Mouse (Mus musculus) hematopoietic multipotent progenitor cell, adult 10-12 weeks (in vitro differentiated cells): ENCODE data around the gene Gm47841. TPM values are rescaled to one million over a fixed set of nuclear protein-coding genes. Genes with fewer than 3 reads are reported as not detected.

Experiments used
- polyA plus RNA-seq: library from polyadenylated mRNA; stranded (reverse); fragments of >175 nt; gene quantifications from 2 replicates; pipeline ENCODE4 v1.2.3, GENCODE M21; 2012; ENCODE audit warnings: low replicate concordance

The Gm47841 gene
- polyA plus RNA-seq: not detected in 2 replicates

GRCm38 (mm10) chr15:101047194-101047555 is at the start of gene Gm47841:
TSS of gene Gm47841 (minus strand) at chr15:101047397.

GRCm38 (mm10) chr15:101077813-101078730 is 30.9 kb upstream of the Gm47841 start, which contains the start of gene Fignl2:
TSS of gene Fignl2 (minus strand) at chr15:101078567.

Other genes starting within 250 kb of the Gm47841 start
- gene Scn8a, start 177.5 kb downstream of the Gm47841 start, polyA plus RNA-seq: 0.75 and 1.00 TPM in 2 replicates
- gene Fignl2, start 31.2 kb upstream of the Gm47841 start, polyA plus RNA-seq: 0.42 and 0.98 TPM in 2 replicates
- not detected in 2 replicates for gene Ankrd33, start 68.4 kb upstream of the Gm47841 start, polyA plus RNA-seq
- gene Acvrl1, start 81.1 kb upstream of the Gm47841 start, polyA plus RNA-seq: 6.3 and 6.6 TPM in 2 replicates
- 13.6 and 18.6 TPM in 2 replicates for gene Acvr1b, start 126.7 kb upstream of the Gm47841 start, polyA plus RNA-seq
- 6.1 and 16.8 TPM in 2 replicates for gene Grasp, start 176.8 kb upstream of the Gm47841 start, polyA plus RNA-seq
- gene Nr4a1, start 206.9 kb upstream of the Gm47841 start, polyA plus RNA-seq: 57.9 and 89.1 TPM in 2 replicates
- 42.2 and 52.1 TPM in 2 replicates for gene Atg101, start 236.9 kb upstream of the Gm47841 start, polyA plus RNA-seq
- gene 6030408B16Rik, start 245.8 kb upstream of the Gm47841 start, polyA plus RNA-seq: not detected in 2 replicates